Mouse (Mus musculus) midbrain, embryonic 10.5 days (tissue): ENCODE results near the gene Rph3al. TPM values are rescaled to one million over a fixed set of nuclear protein-coding genes. Genes with fewer than 3 reads are reported as not detected.

Source experiments
- DNase-seq: peaks from one replicate; pipeline ENCODE4 v3.0.0-alpha.2; 2017; ENCODE audit warnings: low spot score
- H3K27ac ChIP-seq: fragments of 300-500 bp; sonication (generic); replicated peaks from 2 replicates; pipeline ENCODE4 v1.5.1; 2016; ENCODE audit warnings: mild to moderate bottlenecking
- H3K27me3 ChIP-seq: fragments of 300-500 bp; sonication (generic); 2 replicates; pipeline ENCODE4 v1.6.1; 2016; ENCODE audit warnings: low read depth, mild to moderate bottlenecking; ENCODE audit not compliant: poor library complexity, severe bottlenecking
- H3K36me3 ChIP-seq: fragments of 300-500 bp; sonication (generic); 2 replicates; pipeline ENCODE4 v1.6.1; 2016; ENCODE audit warnings: mild to moderate bottlenecking, moderate library complexity
- H3K4me1 ChIP-seq: fragments of 300-500 bp; sonication (generic); 2 replicates; pipeline ENCODE4 v1.6.1; 2016
- H3K4me3 ChIP-seq: fragments of 300-500 bp; sonication (generic); 2 replicates; pipeline ENCODE4 v1.5.1; 2016; ENCODE audit warnings: mild to moderate bottlenecking, moderate library complexity
- H3K9me3 ChIP-seq: fragments of 300-500 bp; sonication (generic); replicated peaks from 2 replicates; pipeline ENCODE4 v1.6.1; 2016; ENCODE audit warnings: mild to moderate bottlenecking
- WGBS: fragments of 180-500 bp; shearing (Covaris S2); methylation state at CpG from one replicate; pipeline ENCODE4 v1.1.7; 2016; 5-methylcytosine and 5-hydroxymethylcytosine counted together
- polyA plus RNA-seq: library from polyadenylated mRNA; unstranded; fragments of >200 nt; fragmentation: Nextera tagmentation; extraction: Ambion mirVana; gene quantifications from 2 replicates; pipeline ENCODE4 v1.2.1, GENCODE M21; 2016

Gene Rph3al
- 1.1 TPM in 2 replicates for polyA plus RNA-seq

- no peak for DNase-seq
- no peak within 1 kb of the TSS for H3K4me3 ChIP-seq
- peaks cover 37% of the 10 kb centered on the region for H3K4me1 ChIP-seq
- no peaks in the 10 kb centered on the region for H3K27me3 ChIP-seq
- peak within 1 kb of the TSS; percentile 57; the same call in 1 of the 2 replicates for H3K27ac ChIP-seq
- H3K9me3 ChIP-seq = 0 out of 2 replicates have a peak, but pooled peaks cover 6% of the 10 kb centered on the region
- H3K36me3 ChIP-seq = no peaks in the 10 kb centered on the region
- 76% methylated on average over 6 of the region's 6 CpGs for WGBS
Observed at GRCm38 (mm10) chr11:75938379-75938906, at the start of gene Rph3al. Gene Rph3al, minus strand, starts transcription at chr11:75938429.

DNA sequence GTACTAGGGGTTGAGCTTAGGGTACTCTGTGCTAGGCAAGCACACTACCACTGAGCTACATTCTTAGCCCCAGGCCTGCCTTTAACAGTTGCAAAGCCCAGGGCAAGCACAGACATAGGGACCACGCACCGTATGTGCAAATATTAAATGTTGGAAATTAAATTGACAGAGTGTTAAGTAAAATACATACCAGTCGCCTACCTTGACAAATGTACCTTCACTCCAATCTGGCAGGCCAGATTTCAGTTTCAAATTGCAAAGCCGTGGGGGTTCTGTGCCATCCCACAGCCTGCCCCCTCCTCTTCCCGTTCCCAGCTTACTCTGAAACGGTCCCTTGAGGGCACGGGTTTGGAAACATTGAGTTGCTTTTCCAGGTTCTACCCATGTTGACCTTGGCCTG, 47.7 kb upstream of the Rph3al start:
- 76% methylated on average over 7 of the region's 7 CpGs for WGBS
- no peak for DNase-seq
- H3K27ac ChIP-seq = no peak overlapping the region

GRCm38 (mm10) chr11:75984581-75984980, 46.4 kb upstream of the Rph3al start:
- no peaks in the 10 kb centered on the region for H3K9me3 ChIP-seq
- H3K36me3 ChIP-seq = no peaks in the 10 kb centered on the region
- no peak for DNase-seq
- H3K27me3 ChIP-seq = no peaks in the 10 kb centered on the region
- H3K27ac ChIP-seq = no peak overlapping the region
- H3K4me1 ChIP-seq = no peaks in the 10 kb centered on the region
- 80% methylated on average over 1 of the region's 1 CpGs for WGBS
- no peak overlapping the region for H3K4me3 ChIP-seq

More for the DNA sequence above, 47.7 kb upstream of the Rph3al start:
- no peak overlapping the region for H3K4me3 ChIP-seq
- no peaks in the 10 kb centered on the region for H3K9me3 ChIP-seq
- H3K4me1 ChIP-seq = no peaks in the 10 kb centered on the region
- no peaks in the 10 kb centered on the region for H3K27me3 ChIP-seq
- no peaks in the 10 kb centered on the region for H3K36me3 ChIP-seq

GRCm38 (mm10) chr11:75983194-75983593, 45.0 kb upstream of the Rph3al start:
- WGBS = 73% methylated on average over 4 of the region's 4 CpGs
- H3K36me3 ChIP-seq = no peaks in the 10 kb centered on the region
- H3K9me3 ChIP-seq = no peaks in the 10 kb centered on the region
- no peak overlapping the region for H3K27ac ChIP-seq
- H3K4me1 ChIP-seq = no peaks in the 10 kb centered on the region
- H3K4me3 ChIP-seq = no peak overlapping the region
- no peak for DNase-seq
- H3K27me3 ChIP-seq = no peaks in the 10 kb centered on the region

DNA sequence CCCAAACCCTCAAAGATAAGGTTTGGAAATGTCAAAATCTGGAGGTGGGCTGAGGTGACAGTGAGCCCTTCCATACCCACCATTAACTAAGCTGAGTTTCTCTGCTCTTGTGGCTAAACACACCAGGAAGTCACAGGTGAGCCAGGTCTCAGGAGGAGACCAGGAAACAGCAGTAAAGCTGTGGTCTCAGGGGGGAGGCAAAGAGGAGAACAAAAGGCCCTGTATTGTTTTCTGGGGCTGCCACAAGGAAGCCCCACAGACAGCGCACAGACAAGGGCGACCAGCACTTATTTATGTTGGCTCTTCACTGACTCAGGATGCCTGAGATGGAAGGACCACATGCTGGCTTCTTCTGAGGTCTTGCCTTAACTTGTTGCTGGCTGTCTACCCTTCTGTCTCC, 42.2 kb upstream of the Rph3al start:
- 38% methylated on average over 2 of the region's 2 CpGs for WGBS
- H3K9me3 ChIP-seq = no peaks in the 10 kb centered on the region
- H3K27me3 ChIP-seq = no peaks in the 10 kb centered on the region
- H3K27ac ChIP-seq = no peak overlapping the region
- no peaks in the 10 kb centered on the region for H3K4me1 ChIP-seq
- H3K36me3 ChIP-seq = no peaks in the 10 kb centered on the region
- no peak for DNase-seq
- no peak overlapping the region for H3K4me3 ChIP-seq

GRCm38 (mm10) chr11:75978051-75978450, 39.8 kb upstream of the Rph3al start:
- H3K27ac ChIP-seq = no peak overlapping the region
- no peaks in the 10 kb centered on the region for H3K27me3 ChIP-seq
- WGBS = 82% methylated on average over 6 of the region's 6 CpGs
- no peaks in the 10 kb centered on the region for H3K4me1 ChIP-seq
- no peak overlapping the region for H3K4me3 ChIP-seq
- H3K9me3 ChIP-seq = no peaks in the 10 kb centered on the region
- no peaks in the 10 kb centered on the region for H3K36me3 ChIP-seq
- DNase-seq = no peak

- no peaks in the 10 kb centered on the region for H3K4me1 ChIP-seq
- no peak for DNase-seq
- no peak overlapping the region for H3K27ac ChIP-seq
- no peak overlapping the region for H3K4me3 ChIP-seq
- WGBS = 79% methylated on average over 8 of the region's 8 CpGs
- 0 out of 2 replicates have a peak, but pooled peaks cover 1% of the 10 kb centered on the region for H3K27me3 ChIP-seq
- no peaks in the 10 kb centered on the region for H3K36me3 ChIP-seq
- no peaks in the 10 kb centered on the region for H3K9me3 ChIP-seq
Observed at GRCm38 (mm10) chr11:75976748-75977147, 38.5 kb upstream of the Rph3al start.

- H3K4me1 ChIP-seq = peaks cover 1% of the 10 kb centered on the region; the same call in 1 of the 2 replicates
- no peak for DNase-seq
- H3K27me3 ChIP-seq = peaks cover 20% of the 10 kb centered on the region
- H3K9me3 ChIP-seq = no peaks in the 10 kb centered on the region
- H3K27ac ChIP-seq = no peak overlapping the region
- 89% methylated on average over 1 of the region's 1 CpGs for WGBS
- no peaks in the 10 kb centered on the region for H3K36me3 ChIP-seq
- no peak overlapping the region for H3K4me3 ChIP-seq
Observed at GRCm38 (mm10) chr11:75973988-75974387, 35.8 kb upstream of the Rph3al start.

DNA sequence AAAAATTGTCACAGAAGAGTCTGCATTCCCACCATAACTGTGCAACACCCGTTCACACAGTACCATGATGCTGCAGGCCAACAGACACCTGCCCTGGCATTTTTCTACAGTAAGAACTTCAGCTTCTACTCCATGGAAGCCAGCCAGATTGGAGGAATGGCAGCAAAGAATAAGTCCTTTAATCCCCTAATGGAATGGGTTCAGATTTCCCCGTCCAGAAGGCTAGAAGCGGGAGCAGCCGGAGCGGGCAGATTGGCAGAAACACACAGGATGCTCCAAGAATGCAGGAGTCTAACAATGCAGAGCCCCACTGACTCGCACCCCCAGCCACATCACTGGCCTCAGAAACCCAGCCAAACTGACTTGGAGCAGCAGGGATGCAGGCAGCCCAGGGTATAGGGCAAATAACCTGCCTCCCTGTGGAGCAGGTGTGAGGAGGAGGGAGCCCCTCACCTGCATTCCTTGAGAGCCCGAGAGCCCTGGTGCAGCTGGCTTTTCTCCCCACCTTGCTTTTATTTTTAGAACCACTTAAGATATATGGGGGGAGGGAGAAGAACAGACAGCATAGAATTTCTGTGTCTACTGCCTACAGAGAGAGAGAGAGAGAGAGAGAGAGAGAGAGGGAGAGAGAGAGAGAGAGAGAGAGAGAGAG, 34.8 kb upstream of the Rph3al start:
- Histone ChIP-seq H3K27me3 (peaks cover 30% of the 10 kb centered on the region), H3K36me3 (no peaks in the 10 kb centered on the region), H3K9me3 (no peaks in the 10 kb centered on the region), H3K4me1 (peaks cover 4% of the 10 kb centered on the region), H3K27ac (no peak overlapping the region), H3K4me3 (no peak overlapping the region)
- 35% methylated on average over 7 of the region's 7 CpGs for whole genome bisulfite sequencing
- no peak for DNase-seq

- H3K9me3 ChIP-seq = no peaks in the 10 kb centered on the region
Observed at GRCm38 (mm10) chr11:75972188-75972587, 34.0 kb upstream of the Rph3al start.

DNA sequence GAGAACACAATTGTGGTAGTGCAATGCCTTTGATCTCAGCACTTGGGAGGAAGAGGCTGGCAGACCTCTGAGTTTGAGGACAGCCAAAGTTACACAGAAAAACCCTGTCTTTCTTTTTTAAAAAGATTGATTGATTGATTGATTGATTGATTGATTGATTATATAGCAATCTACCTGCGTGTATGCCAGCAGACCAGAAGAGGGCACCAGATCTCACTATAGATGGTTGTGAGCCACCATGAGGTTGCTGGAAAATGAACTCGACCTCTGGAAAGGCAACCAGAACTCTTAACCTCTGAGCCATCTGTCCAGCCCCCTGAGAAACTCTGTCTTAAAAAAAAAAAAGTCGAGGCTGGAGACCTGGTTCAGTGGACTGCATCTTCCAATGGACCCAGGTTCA, 32.4 kb upstream of the Rph3al start:
- no peak overlapping the region for H3K4me3 ChIP-seq
- 26% methylated on average over 3 of the region's 3 CpGs for WGBS
- H3K36me3 ChIP-seq = no peaks in the 10 kb centered on the region
- H3K4me1 ChIP-seq = peaks cover 28% of the 10 kb centered on the region
- H3K9me3 ChIP-seq = no peaks in the 10 kb centered on the region
- H3K27ac ChIP-seq = no peak overlapping the region
- no peak for DNase-seq
- H3K27me3 ChIP-seq = peaks cover 53% of the 10 kb centered on the region

More at GRCm38 (mm10) chr11:75972188-75972587, 34.0 kb upstream of the Rph3al start:
- Histone ChIP-seq H3K4me3 (no peak overlapping the region), H3K4me1 (peaks cover 12% of the 10 kb centered on the region), H3K36me3 (no peaks in the 10 kb centered on the region), H3K27me3 (peaks cover 38% of the 10 kb centered on the region), H3K27ac (no peak overlapping the region)
- DNase-seq = no peak
- 92% methylated on average over 3 of the region's 3 CpGs for WGBS

- Histone ChIP-seq H3K36me3 (no peaks in the 10 kb centered on the region), H3K27me3 (peaks cover 66% of the 10 kb centered on the region), H3K4me3 (no peak overlapping the region), H3K27ac (no peak overlapping the region), H3K9me3 (no peaks in the 10 kb centered on the region), H3K4me1 (peaks cover 46% of the 10 kb centered on the region)
- DNase-seq = no peak
- 80% methylated on average over 6 of the region's 6 CpGs for WGBS
Observed at GRCm38 (mm10) chr11:75968761-75969160, 30.5 kb upstream of the Rph3al start.
